Mouse (Mus musculus): ENCODE results near the gene Cd38.

GRCm38 (mm10) chr5:43865316-43865715, 3.0 kb upstream of the Cd38 start:
- TF ChIP-seq CTCF (IDR thresholded peaks at IDR 0.05; ENCODE audit: low read depth) (no peak), EP300 (IDR thresholded peaks at IDR 0.05; ENCODE audit: low read depth) (no peak)

Measured in heart, postnatal 0 days (tissue).